Mouse (Mus musculus) spleen, adult 12 weeks (tissue): ENCODE data around the gene Camk2b.
"Not testable (repeated sequence)": the region's sequence is repeated elsewhere in the genome, so short reads cannot be mapped to it uniquely, and the experiment has no call there.

Experiments used
- DNase-seq: peaks from one replicate; pipeline ENCODE4 v3.0.0; 2022; ENCODE audit warnings: low spot score

Camk2b gene

DNA sequence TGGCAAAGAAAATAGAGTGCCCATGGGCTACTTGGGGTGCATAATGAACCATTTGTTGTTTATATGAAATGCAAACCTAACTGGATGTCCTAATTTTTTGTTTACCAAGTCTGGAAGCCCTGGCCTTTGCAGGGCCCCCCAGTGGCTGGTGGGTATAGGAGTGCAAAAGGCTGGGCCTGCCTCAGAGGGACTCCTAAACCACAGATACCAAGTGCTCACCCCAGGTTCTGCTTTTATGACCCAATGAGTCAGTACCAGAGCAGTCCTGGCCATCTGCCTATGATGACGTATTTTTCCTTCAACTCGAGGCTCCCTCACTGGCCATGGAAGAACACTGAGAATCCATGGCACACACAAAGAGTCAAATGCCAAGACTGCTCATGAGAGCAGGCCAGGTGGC lies 121.1 kb downstream of the Camk2b start:
- DNase-seq = no peak

DNA sequence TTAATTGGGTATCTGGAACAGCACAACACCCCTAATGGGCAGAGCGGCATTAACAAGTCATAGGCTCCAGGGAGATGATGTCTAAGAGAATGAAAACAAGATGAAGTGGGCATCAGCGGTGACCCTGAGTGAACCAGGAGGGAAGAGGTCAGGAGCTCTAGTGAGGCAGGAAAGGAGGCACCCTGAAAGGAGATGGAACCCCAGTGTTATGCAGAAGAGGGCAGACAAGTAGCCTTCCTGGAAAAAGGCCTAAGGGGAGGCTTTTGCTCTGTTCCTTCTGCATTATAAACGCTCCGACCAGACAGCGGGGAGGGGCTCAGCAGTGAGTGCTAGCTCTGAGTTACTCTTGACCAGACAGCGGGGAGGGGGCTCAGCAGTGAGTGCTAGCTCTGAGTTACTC lies 123.2 kb downstream of the Camk2b start:
- DNase-seq = no peak

DNA sequence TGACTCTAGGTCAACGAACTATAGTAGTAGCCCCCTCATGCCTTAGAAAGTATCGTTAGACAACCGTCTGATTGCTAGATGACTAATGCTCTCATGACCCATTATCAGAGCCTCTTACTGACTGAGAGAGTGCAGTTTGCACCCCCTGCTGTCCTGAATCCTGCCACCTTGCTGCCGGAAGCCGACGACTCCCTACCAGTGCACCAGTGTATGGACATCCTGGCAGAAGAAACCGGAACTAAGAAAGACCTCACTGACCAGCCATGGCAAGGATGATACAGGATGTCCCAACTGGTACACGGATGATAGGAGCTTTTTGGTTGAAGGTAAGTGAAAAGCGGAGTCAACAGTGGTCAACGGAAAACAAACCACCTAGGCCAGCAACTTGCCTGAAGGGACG lies 131.6 kb downstream of the Camk2b start:
- DNase-seq = not testable (repeated sequence)

DNA sequence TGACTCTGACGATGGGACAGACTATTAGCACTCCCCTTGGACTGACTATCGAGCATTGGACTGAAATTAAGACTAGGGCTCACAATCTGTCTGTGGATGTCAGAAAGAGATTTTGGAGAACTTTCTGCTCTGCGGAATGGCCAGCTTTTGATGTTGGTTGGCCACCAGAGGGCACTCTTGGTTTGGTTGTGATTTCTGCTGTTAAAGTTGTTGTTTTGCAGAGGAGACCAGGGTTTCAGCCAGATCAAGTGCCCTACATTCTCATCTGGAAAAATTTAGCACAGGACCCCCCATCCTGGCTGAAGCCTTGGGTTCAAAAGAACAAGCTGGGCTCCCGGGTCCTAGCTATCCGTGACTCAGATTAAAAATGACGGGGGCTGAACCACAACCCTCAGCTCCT lies 134.2 kb downstream of the Camk2b start:
- DNase-seq = not testable (repeated sequence)

DNA sequence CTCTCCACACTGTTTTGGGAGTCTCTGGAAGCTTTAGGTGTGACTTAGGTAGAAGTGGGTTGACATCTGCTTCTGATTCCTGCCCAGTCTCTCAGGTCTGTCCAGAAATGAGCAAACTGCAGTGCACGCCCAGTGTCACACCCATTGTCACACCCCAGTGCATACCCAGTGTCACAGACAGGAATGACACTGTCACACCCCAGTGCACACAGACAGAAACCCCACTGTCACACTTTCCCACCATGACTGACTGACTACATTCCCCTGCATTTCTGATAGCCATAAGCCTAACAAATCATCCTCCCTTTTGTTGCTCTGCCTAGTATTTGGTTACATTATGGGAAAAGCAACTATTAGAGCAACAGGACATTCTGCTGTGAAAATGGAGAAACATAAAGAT lies 135.6 kb downstream of the Camk2b start:
- DNase-seq = no peak

DNA sequence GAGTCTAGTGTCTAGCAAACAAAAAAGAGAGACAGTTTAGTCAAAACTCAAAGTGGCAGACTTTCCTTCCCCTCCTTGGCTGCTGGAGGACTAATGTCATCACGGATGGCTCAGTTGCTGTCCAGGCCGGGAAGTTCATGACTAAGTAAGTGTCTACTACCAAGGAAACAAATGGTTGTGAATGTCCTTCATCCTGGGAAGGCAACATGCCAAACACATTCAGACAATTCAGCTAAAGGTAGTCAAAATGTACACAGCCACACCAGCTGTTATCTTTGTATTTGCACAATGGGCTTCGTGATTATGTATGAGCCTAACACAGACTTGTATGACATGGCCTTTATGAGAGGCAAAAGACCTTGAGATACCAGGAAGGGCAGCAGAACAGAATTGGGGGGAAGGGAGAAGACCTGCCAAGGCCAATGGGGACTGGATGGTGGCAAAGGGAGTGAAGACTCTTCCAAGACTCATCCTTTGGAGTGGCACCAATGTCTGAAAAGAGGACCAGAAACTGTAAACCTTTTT lies 139.4 kb downstream of the Camk2b start:
- DNase-seq = no peak

DNA sequence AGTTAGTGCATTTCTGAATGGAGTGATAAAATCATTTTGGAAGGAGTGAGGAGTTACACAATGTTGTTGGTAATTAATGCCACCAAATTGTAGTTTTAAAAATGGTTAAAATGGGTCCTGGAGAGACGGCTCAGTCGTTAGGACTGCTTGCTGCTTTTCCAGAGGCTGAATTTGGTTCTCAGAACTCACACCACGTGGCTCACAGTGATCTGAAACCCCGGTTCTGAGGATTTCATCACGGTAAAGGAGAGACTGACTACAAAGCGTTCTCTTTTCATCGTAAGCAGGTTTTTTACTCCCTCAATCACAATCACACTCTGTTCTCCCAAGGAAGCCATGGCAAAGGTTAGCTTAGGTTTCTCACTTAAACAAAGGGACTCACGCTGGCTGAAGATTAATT lies 141.5 kb downstream of the Camk2b start:
- no peak for DNase-seq

DNA sequence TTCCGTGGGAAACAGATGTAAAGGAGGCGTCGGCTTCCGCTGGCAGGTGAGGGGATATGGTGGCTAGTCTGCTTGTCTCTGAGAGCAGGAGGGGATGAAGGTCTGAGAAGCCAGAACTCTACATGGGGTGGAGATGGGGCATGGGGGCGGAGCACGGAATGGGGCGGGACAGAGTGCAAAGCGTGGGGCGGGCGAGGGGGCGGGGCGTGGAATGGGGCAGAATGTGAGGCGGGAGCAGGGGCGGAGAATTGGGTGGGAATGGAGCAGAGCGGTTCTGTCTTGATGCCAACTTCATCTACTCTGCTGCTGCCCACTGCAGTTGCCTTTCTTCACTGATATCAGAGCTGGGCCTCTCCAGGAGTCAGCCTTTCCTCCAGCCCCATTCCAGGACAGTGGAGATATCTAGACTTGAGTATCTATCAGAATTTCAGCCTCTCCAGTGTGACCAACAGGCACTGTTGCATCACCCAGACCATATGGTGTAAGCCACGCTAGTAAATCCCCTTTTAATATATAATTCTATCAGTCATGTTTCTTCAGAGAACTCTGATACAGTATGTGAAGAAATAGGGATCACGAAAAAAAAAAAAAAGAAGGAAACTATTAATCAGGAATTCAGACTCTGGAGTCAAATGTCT lies 145.7 kb downstream of the Camk2b start:
- no peak for DNase-seq
